Mouse (Mus musculus): ENCODE results near the gene Spns1. TPM values are rescaled to one million over a fixed set of nuclear protein-coding genes. Genes with fewer than 3 reads are reported as not detected.

Spns1 gene
- total RNA-seq (2012; rRNA removed), result 238 and 481 TPM in 2 replicates

GRCm38 (mm10) chr7:126377278-126378158 is at the start of gene Spns1:
TSS of gene Spns1 (minus strand) at chr7:126377450.
- H3K9ac ChIP-seq (ENCODE audit: insufficient read depth, low read depth, low read length, poor library complexity, severe bottlenecking), result peak within 1 kb of the TSS; percentile 75
- H3K4me1 ChIP-seq (ENCODE audit: control insufficient read depth in 2 of 2, insufficient read depth in 2 of 2, low read length in 2 of 2, poor library complexity in 1 of 2), result peaks cover 2 to 12% of the 10 kb centered on the region in 2 experiments; a peak in 2 of 4 replicates
- H3K9me3 ChIP-seq (ENCODE audit: control insufficient read depth, insufficient read depth, low read depth, low read length), result no peaks in the 10 kb centered on the region
- H3K4me3 ChIP-seq (ENCODE audit: insufficient read depth in 1 of 2, low read depth in 1 of 2, low read length in 2 of 2, poor library complexity in 1 of 2, severe bottlenecking in 1 of 2), result peak within 1 kb of the TSS; percentile 68 to 69
- peak within 1 kb of the TSS; percentile 72; the same call in 1 of the 2 replicates for H3K27ac ChIP-seq (ENCODE audit: insufficient read depth, low read depth, low read length, poor library complexity, severe bottlenecking)
- in situ Hi-C loops (cut with MboI; ENCODE audit: low sequenced_read_pairs in 2 of 2, unreplicated experiment in 2 of 2), result no loop called here
- TF ChIP-seq ZC3H11A (IDR thresholded peaks at IDR 0.05; ENCODE audit: borderline replicate concordance, low read depth, low read length), result peak; percentile 78
- TF ChIP-seq HCFC1 (IDR thresholded peaks at IDR 0.05; ENCODE audit: borderline replicate concordance, insufficient read depth, low read length), result peak; percentile 80
- no peak for TF ChIP-seq MAFK (IDR thresholded peaks at IDR 0.05; ENCODE audit: insufficient read depth, low read depth, low read length)
- H3K36me3 ChIP-seq (ENCODE audit: control insufficient read depth, insufficient read depth, low read length, poor library complexity, severe bottlenecking), result peaks cover 20% of the 10 kb centered on the region
- peak; percentile 97 for DNase-seq (ENCODE audit: low read depth, low spot score)

- no peak for TF ChIP-seq ZC3H11A (IDR thresholded peaks at IDR 0.05; ENCODE audit: borderline replicate concordance, low read depth, low read length)
- peaks cover 2 to 8% of the 10 kb centered on the region in 2 experiments; a peak in 1 of 4 replicates for H3K4me1 ChIP-seq (ENCODE audit: control insufficient read depth in 2 of 2, insufficient read depth in 2 of 2, low read length in 2 of 2, poor library complexity in 1 of 2)
- DNase-seq (ENCODE audit: low read depth, low spot score), result no peak
- in situ Hi-C loops (cut with MboI; ENCODE audit: low sequenced_read_pairs in 2 of 2, unreplicated experiment in 2 of 2), result no loop called here
- H3K27ac ChIP-seq (ENCODE audit: insufficient read depth, low read depth, low read length, poor library complexity, severe bottlenecking), result no peak overlapping the region
- no peaks in the 10 kb centered on the region for H3K9me3 ChIP-seq (ENCODE audit: control insufficient read depth, insufficient read depth, low read depth, low read length)
- H3K9ac ChIP-seq (ENCODE audit: insufficient read depth, low read depth, low read length, poor library complexity, severe bottlenecking), result no peak overlapping the region
- no peak overlapping the region for H3K4me3 ChIP-seq (ENCODE audit: insufficient read depth in 1 of 2, low read depth in 1 of 2, low read length in 2 of 2, poor library complexity in 1 of 2, severe bottlenecking in 1 of 2)
- H3K36me3 ChIP-seq (ENCODE audit: control insufficient read depth, insufficient read depth, low read length, poor library complexity, severe bottlenecking), result no peaks in the 10 kb centered on the region
These were observed 46.9 kb upstream of the Spns1 start for GRCm38 (mm10) chr7:126424161-126424560.

- in situ Hi-C loops (cut with MboI; ENCODE audit: low sequenced_read_pairs in 2 of 2, unreplicated experiment in 2 of 2), result no loop called here
- no peaks in the 10 kb centered on the region for H3K36me3 ChIP-seq (ENCODE audit: control insufficient read depth, insufficient read depth, low read length, poor library complexity, severe bottlenecking)
- no peak overlapping the region for H3K9ac ChIP-seq (ENCODE audit: insufficient read depth, low read depth, low read length, poor library complexity, severe bottlenecking)
- DNase-seq (ENCODE audit: low read depth, low spot score), result no peak
- TF ChIP-seq ZC3H11A (IDR thresholded peaks at IDR 0.05; ENCODE audit: borderline replicate concordance, low read depth, low read length), result no peak
- TF ChIP-seq MAFK (IDR thresholded peaks at IDR 0.05; ENCODE audit: insufficient read depth, low read depth, low read length), result no peak
- no peak for TF ChIP-seq ZNF384 (IDR thresholded peaks at IDR 0.05; ENCODE audit: low read depth, low read length)
- no peak overlapping the region for H3K27ac ChIP-seq (ENCODE audit: insufficient read depth, low read depth, low read length, poor library complexity, severe bottlenecking)
- H3K4me1 ChIP-seq (ENCODE audit: control insufficient read depth in 2 of 2, insufficient read depth in 2 of 2, low read length in 2 of 2, poor library complexity in 1 of 2), result no peaks in the 10 kb centered on the region
- H3K9me3 ChIP-seq (ENCODE audit: control insufficient read depth, insufficient read depth, low read depth, low read length), result no peaks in the 10 kb centered on the region
- no peak overlapping the region for H3K4me3 ChIP-seq (ENCODE audit: insufficient read depth in 1 of 2, low read depth in 1 of 2, low read length in 2 of 2, poor library complexity in 1 of 2, severe bottlenecking in 1 of 2)
These were observed 44.5 kb upstream of the Spns1 start for GRCm38 (mm10) chr7:126421756-126422155.

GRCm38 (mm10) chr7:126418496-126418895 is 41.2 kb upstream of the Spns1 start:
- Histone ChIP-seq H3K27ac (ENCODE audit: insufficient read depth, low read depth, low read length, poor library complexity, severe bottlenecking) (no peak overlapping the region), H3K9me3 (ENCODE audit: control insufficient read depth, insufficient read depth, low read depth, low read length) (no peaks in the 10 kb centered on the region), H3K4me3 (ENCODE audit: insufficient read depth in 1 of 2, low read depth in 1 of 2, low read length in 2 of 2, poor library complexity in 1 of 2, severe bottlenecking in 1 of 2) (no peak overlapping the region), H3K36me3 (ENCODE audit: control insufficient read depth, insufficient read depth, low read length, poor library complexity, severe bottlenecking) (no peaks in the 10 kb centered on the region), H3K4me1 (ENCODE audit: control insufficient read depth in 2 of 2, insufficient read depth in 2 of 2, low read length in 2 of 2, poor library complexity in 1 of 2) (peaks cover 0 to 2% of the 10 kb centered on the region in 2 experiments; a peak in 1 of 4 replicates), H3K9ac (ENCODE audit: insufficient read depth, low read depth, low read length, poor library complexity, severe bottlenecking) (no peak overlapping the region)
- no peak for DNase-seq (ENCODE audit: low read depth, low spot score)
- no peak for TF ChIP-seq HCFC1 (IDR thresholded peaks at IDR 0.05; ENCODE audit: borderline replicate concordance, insufficient read depth, low read length)
- no peak for TF ChIP-seq CHD2 (IDR thresholded peaks at IDR 0.05; ENCODE audit: low read depth, low read length)
- TF ChIP-seq MAFK (IDR thresholded peaks at IDR 0.05; ENCODE audit: insufficient read depth, low read depth, low read length), result no peak
- no peak for TF ChIP-seq ZNF384 (IDR thresholded peaks at IDR 0.05; ENCODE audit: low read depth, low read length)
- no peak for TF ChIP-seq ZC3H11A (IDR thresholded peaks at IDR 0.05; ENCODE audit: borderline replicate concordance, low read depth, low read length)
- in situ Hi-C loops (cut with MboI; ENCODE audit: low sequenced_read_pairs in 2 of 2, unreplicated experiment in 2 of 2), result no loop called here
